ENCODE assay signal across 18 mouse cellular contexts in the genomic region with DNA sequence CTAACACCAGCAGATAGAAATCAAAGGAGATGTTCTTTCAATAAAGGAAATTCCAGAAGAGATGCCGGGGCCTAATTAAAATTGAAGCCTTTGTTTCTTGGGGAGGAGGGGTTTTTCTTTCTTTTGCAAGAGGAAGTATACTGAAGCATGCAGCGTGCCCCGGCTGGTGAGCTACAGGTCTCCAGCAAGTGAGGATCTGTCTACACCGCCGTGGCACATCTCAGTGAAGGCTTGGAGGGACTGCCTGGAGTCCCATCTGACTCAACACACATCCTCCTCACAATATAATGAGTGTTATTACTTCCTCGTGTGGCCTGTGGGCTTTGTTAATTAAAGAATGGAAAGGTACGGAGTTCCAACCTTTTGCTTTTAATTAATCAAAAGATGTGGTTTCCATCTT.
A peak's percentile ranks its signal among the peaks of the same experiment; 100 is the strongest.
DNase-seq lines count a peak whose midpoint lies in the region; ATAC-seq and TF ChIP-seq lines count a peak whose summit lies in the region.
"Had no signal": no experiment of that assay in that cellular context is flagged by ENCODE, and none has a peak within 500 bp of the region (broad histone marks: within the 10 kb centered on the region; RNA-seq: fewer than 3 reads in every experiment).

No protein-coding gene starts in this region.

- no peak for ATAC-seq in embryonic facial prominence, embryonic 13.5 days (ENCODE audit: insufficient number of reproducible peaks, insufficient read depth, low FRiP score, low TSS enrichment, low read depth)
- no peak for ATAC-seq in kidney, postnatal 0 days (replicated peaks; ENCODE audit: low FRiP score, low read depth)
- peak; percentile 55 for ATAC-seq in granulocyte monocyte progenitor cell, adult 5-6 weeks (replicated peaks; ENCODE audit: poor library complexity, severe bottlenecking)
- ATAC-seq: intestine, postnatal 0 days had no signal

- no peak overlapping the region for H3K4me3 ChIP-seq in embryonic facial prominence, embryonic 13.5 days
- H3K4me3 ChIP-seq in embryonic facial prominence, embryonic 10.5 days, result no peak overlapping the region
- no peak overlapping the region for H3K4me3 ChIP-seq in kidney, postnatal 0 days (replicated peaks; ENCODE audit: low read depth, low read length)
- H3K4me3 ChIP-seq: forebrain, embryonic 10.5 days; limb, embryonic 13.5 days; liver, embryonic 13.5 days; neural tube, embryonic 15.5 days had no signal

- 0 out of 2 replicates have a peak overlapping the region, but pooled peaks have one; percentile 33 for H3K27ac ChIP-seq in embryonic facial prominence, embryonic 13.5 days
- no peak overlapping the region for H3K27ac ChIP-seq in embryonic facial prominence, embryonic 10.5 days (replicated peaks)
- H3K27ac ChIP-seq in kidney, postnatal 0 days, result no peak overlapping the region
- H3K27ac ChIP-seq: forebrain, embryonic 10.5 days; limb, embryonic 13.5 days; liver, embryonic 13.5 days; neural tube, embryonic 15.5 days had no signal

- DNase-seq in embryonic facial prominence, embryonic 10.5 days (ENCODE audit: low spot score), result no peak
- DNase-seq in kidney, postnatal 0 days (ENCODE audit: low spot score), result peak; percentile 42
- DNase-seq in kidney, postnatal 36 days, result no peak
- DNase-seq in A20 (ENCODE audit: low read depth, low spot score), result peak; percentile 43
- DNase-seq in embryo, embryonic 11 days, result no peak
- no peak for DNase-seq in thymus, postnatal 14 days
- DNase-seq: adrenal gland, postnatal 36 days; cerebellum, adult 11 months; cerebellum, adult 9-11 months; gastrocnemius, postnatal 36 days; liver, embryonic 13.5 days had no signal

- no peaks in the 10 kb centered on the region for H3K27me3 ChIP-seq in embryonic facial prominence, embryonic 13.5 days
- no peaks in the 10 kb centered on the region for H3K27me3 ChIP-seq in embryonic facial prominence, embryonic 10.5 days (replicated peaks; ENCODE audit: low read depth, poor library complexity, severe bottlenecking)
- no peaks in the 10 kb centered on the region for H3K27me3 ChIP-seq in kidney, postnatal 0 days (ENCODE audit: insufficient read depth, low read length)
- H3K27me3 ChIP-seq: limb, embryonic 13.5 days; liver, embryonic 13.5 days; neural tube, embryonic 15.5 days had no signal

- H3K9ac ChIP-seq in embryonic facial prominence, embryonic 13.5 days, result no peak overlapping the region
- H3K9ac ChIP-seq in kidney, postnatal 0 days (ENCODE audit: low read depth, low read length), result no peak overlapping the region
- H3K9ac ChIP-seq: limb, embryonic 13.5 days; liver, embryonic 13.5 days; neural tube, embryonic 15.5 days had no signal

- WGBS in embryonic facial prominence, embryonic 13.5 days, result 28% methylated on average over 7 of the region's 7 CpGs
- WGBS in embryonic facial prominence, embryonic 10.5 days, result 51% methylated on average over 7 of the region's 7 CpGs
- WGBS in kidney, postnatal 0 days, result 47% methylated on average over 7 of the region's 7 CpGs

- no peak for TF ChIP-seq CTCF in kidney, postnatal 0 days (IDR thresholded peaks at IDR 0.05; ENCODE audit: low read depth)

- H3K36me3 ChIP-seq in embryonic facial prominence, embryonic 13.5 days, result no peaks in the 10 kb centered on the region
- H3K36me3 ChIP-seq in embryonic facial prominence, embryonic 10.5 days (replicated peaks), result no peaks in the 10 kb centered on the region
- H3K36me3 ChIP-seq in kidney, postnatal 0 days (ENCODE audit: insufficient read depth, low read length), result no peaks in the 10 kb centered on the region
- H3K36me3 ChIP-seq: forebrain, embryonic 10.5 days; limb, embryonic 13.5 days; liver, embryonic 13.5 days; neural tube, embryonic 15.5 days had no signal

- peaks cover 23% of the 10 kb centered on the region for H3K4me1 ChIP-seq in embryonic facial prominence, embryonic 13.5 days
- peaks cover 16% of the 10 kb centered on the region for H3K4me1 ChIP-seq in embryonic facial prominence, embryonic 10.5 days
- no peaks in the 10 kb centered on the region for H3K4me1 ChIP-seq in kidney, postnatal 0 days (replicated peaks; ENCODE audit: insufficient read depth, low read length)
- H3K4me1 ChIP-seq: liver, embryonic 13.5 days had no signal

- peak overlapping the region; percentile 5; the same call in 1 of the 2 replicates for H3K4me2 ChIP-seq in embryonic facial prominence, embryonic 13.5 days
- H3K4me2 ChIP-seq in kidney, postnatal 0 days (ENCODE audit: low read length), result no peak overlapping the region
- H3K4me2 ChIP-seq: heart, embryonic 11.5 days; liver, embryonic 13.5 days; neural tube, embryonic 15.5 days had no signal

- H3K9me3 ChIP-seq in embryonic facial prominence, embryonic 13.5 days, result peaks cover 6% of the 10 kb centered on the region; the same call in 1 of the 2 replicates
- H3K9me3 ChIP-seq in embryonic facial prominence, embryonic 10.5 days, result no peaks in the 10 kb centered on the region
- H3K9me3 ChIP-seq in kidney, postnatal 0 days (replicated peaks; ENCODE audit: low read length), result no peaks in the 10 kb centered on the region
- H3K9me3 ChIP-seq: neural tube, embryonic 15.5 days had no signal

Comparison
In these comparisons a context has a peak if more than half of its experiments do, and no peak if none do; other contexts are left out.
1. DNase-seq: peak in kidney, postnatal 0 days (single experiment) and A20 (single experiment); none in embryonic facial prominence, embryonic 10.5 days (single experiment), kidney, postnatal 36 days (0 of 2), embryo, embryonic 11 days (single experiment) and thymus, postnatal 14 days (single experiment).